Mouse (Mus musculus) heart, embryonic 15.5 days (tissue): ENCODE results near the gene Olfr90. TPM values are rescaled to one million over a fixed set of nuclear protein-coding genes. Genes with fewer than 3 reads are reported as not detected.
A peak's percentile ranks its signal among the peaks of the same experiment; 100 is the strongest.

Experiments used
- ATAC-seq: fragments of 200-750 bp; cut with Nextera tagmentation; replicated peaks from 2 replicates; pipeline ENCODE4 v1.8.0; 2017; ENCODE audit warnings: low read depth, moderate TSS enrichment; ENCODE audit not compliant: insufficient number of reproducible peaks, insufficient read depth, low FRiP score
- H3K27ac ChIP-seq: fragments of 300-500 bp; sonication (generic); 2 replicates; pipeline ENCODE4 v1.5.1; 2015; ENCODE audit warnings: mild to moderate bottlenecking, inconsistent platforms
- H3K27me3 ChIP-seq: fragments of 300-500 bp; sonication (generic); 2 replicates; pipeline ENCODE4 v1.6.1; 2015; ENCODE audit warnings: inconsistent platforms
- H3K36me3 ChIP-seq: fragments of 300-500 bp; sonication (generic); 2 replicates; pipeline ENCODE4 v1.6.1; 2015; ENCODE audit warnings: mild to moderate bottlenecking, inconsistent platforms
- H3K4me1 ChIP-seq: fragments of 300-500 bp; sonication (generic); replicated peaks from 2 replicates; pipeline ENCODE4 v1.6.1; 2015; ENCODE audit warnings: inconsistent platforms
- H3K4me2 ChIP-seq: fragments of 300-500 bp; sonication (generic); 2 replicates; pipeline ENCODE4 v1.6.1; 2015; ENCODE audit warnings: inconsistent platforms, mild to moderate bottlenecking, moderate library complexity
- H3K4me3 ChIP-seq: fragments of 300-500 bp; sonication (generic); 2 replicates; pipeline ENCODE4 v1.5.1; 2015; ENCODE audit warnings: mild to moderate bottlenecking, inconsistent platforms
- H3K9ac ChIP-seq: fragments of 300-500 bp; sonication (generic); 2 replicates; pipeline ENCODE4 v1.6.1; 2015; ENCODE audit warnings: mild to moderate bottlenecking, inconsistent platforms
- H3K9me3 ChIP-seq: fragments of 300-500 bp; sonication (generic); replicated peaks from 2 replicates; pipeline ENCODE4 v1.6.1; 2016; ENCODE audit warnings: inconsistent platforms
- WGBS: fragments of 180-500 bp; shearing (Covaris S2); methylation state at CpG from one replicate; pipeline ENCODE4 v1.1.7; 2015; ENCODE audit warnings: mixed read lengths; 5-methylcytosine and 5-hydroxymethylcytosine counted together
- polyA plus RNA-seq: library from polyadenylated mRNA; unstranded; fragments of >200 nt; fragmentation: Nextera tagmentation; extraction: Ambion mirVana; gene quantifications from 2 replicates; pipeline ENCODE4 v1.2.1, GENCODE M21; 2015

The Olfr90 gene
- polyA plus RNA-seq, 1 experiment from 2014 or later, result not detected

GRCm38 (mm10) chr17:37061435-37061834 lies 26.9 kb downstream of the Olfr90 start:
- ATAC-seq, result no peak
- no peak overlapping the region for H3K4me2 ChIP-seq
- H3K9ac ChIP-seq, result no peak overlapping the region
- H3K4me3 ChIP-seq, result no peak overlapping the region
- H3K27me3 ChIP-seq, result no peaks in the 10 kb centered on the region
- H3K9me3 ChIP-seq, result no peaks in the 10 kb centered on the region
- H3K4me1 ChIP-seq, result no peaks in the 10 kb centered on the region
- H3K36me3 ChIP-seq, result peaks cover 31% of the 10 kb centered on the region; the same call in 1 of the 2 replicates
- H3K27ac ChIP-seq, result no peak overlapping the region
- 77% methylated on average over 3 of the region's 3 CpGs for WGBS

- WGBS, result 85% methylated on average over 6 of the region's 6 CpGs
- Histone ChIP-seq H3K36me3 (peaks cover 21% of the 10 kb centered on the region; the same call in 1 of the 2 replicates), H3K9me3 (no peaks in the 10 kb centered on the region)
Measured at GRCm38 (mm10) chr17:37056957-37057356, 31.3 kb downstream of the Olfr90 start.

GRCm38 (mm10) chr17:37051745-37052144 lies 36.6 kb downstream of the Olfr90 start:
- no peak for ATAC-seq
- Histone ChIP-seq H3K4me3 (no peak overlapping the region), H3K36me3 (peaks cover 11% of the 10 kb centered on the region; the same call in 1 of the 2 replicates), H3K4me2 (no peak overlapping the region), H3K4me1 (peaks cover 26% of the 10 kb centered on the region), H3K27me3 (peaks cover 25% of the 10 kb centered on the region), H3K9ac (no peak overlapping the region), H3K27ac (no peak overlapping the region), H3K9me3 (no peaks in the 10 kb centered on the region)
- WGBS, result 51% methylated on average over 4 of the region's 4 CpGs

More at GRCm38 (mm10) chr17:37056957-37057356, 31.3 kb downstream of the Olfr90 start:
- no peak for ATAC-seq
- Histone ChIP-seq H3K27ac (no peak overlapping the region), H3K27me3 (no peaks in the 10 kb centered on the region), H3K4me2 (no peak overlapping the region), H3K4me3 (no peak overlapping the region), H3K9ac (no peak overlapping the region), H3K4me1 (no peaks in the 10 kb centered on the region)

GRCm38 (mm10) chr17:37050876-37051275 lies 37.4 kb downstream of the Olfr90 start:
- ATAC-seq, result no peak
- Histone ChIP-seq H3K36me3 (peaks cover 5% of the 10 kb centered on the region; the same call in 1 of the 2 replicates), H3K9me3 (no peaks in the 10 kb centered on the region)

GRCm38 (mm10) chr17:37050399-37050798 lies 37.9 kb downstream of the Olfr90 start:
- H3K27ac ChIP-seq, result no peak overlapping the region
- peak overlapping the region; percentile 95 for H3K4me2 ChIP-seq
- peak overlapping the region; percentile 61 for H3K9ac ChIP-seq
- H3K4me3 ChIP-seq, result peak overlapping the region; percentile 64
- H3K4me1 ChIP-seq, result peaks cover 31% of the 10 kb centered on the region
- ATAC-seq, result peak; percentile 44
- peaks cover 5% of the 10 kb centered on the region; the same call in 1 of the 2 replicates for H3K36me3 ChIP-seq
- H3K27me3 ChIP-seq, result peaks cover 25% of the 10 kb centered on the region
- H3K9me3 ChIP-seq, result no peaks in the 10 kb centered on the region
- under 1% methylated on average over 20 of the region's 22 CpGs for WGBS

More at GRCm38 (mm10) chr17:37050876-37051275, 37.4 kb downstream of the Olfr90 start:
- Histone ChIP-seq H3K4me1 (peaks cover 28% of the 10 kb centered on the region), H3K4me3 (peak overlapping the region; percentile 64), H3K9ac (peak overlapping the region; percentile 61), H3K27me3 (peaks cover 25% of the 10 kb centered on the region), H3K27ac (no peak overlapping the region), H3K4me2 (peak overlapping the region; percentile 95)
- 7% methylated on average over 27 of the region's 27 CpGs for WGBS

GRCm38 (mm10) chr17:37049570-37050310 lies 38.6 kb downstream of the Olfr90 start:
- 4% methylated on average over 39 of the region's 39 CpGs for WGBS
- Histone ChIP-seq H3K4me2 (peak overlapping the region; percentile 95), H3K4me3 (peak overlapping the region; percentile 64), H3K9me3 (no peaks in the 10 kb centered on the region), H3K4me1 (peaks cover 33% of the 10 kb centered on the region), H3K27ac (0 out of 2 replicates have a peak overlapping the region, but pooled peaks have one; percentile 36), H3K27me3 (peaks cover 25% of the 10 kb centered on the region), H3K9ac (peak overlapping the region; percentile 61), H3K36me3 (no peaks in the 10 kb centered on the region)
- ATAC-seq, result no peak

- Histone ChIP-seq H3K4me3 (no peak overlapping the region), H3K4me2 (no peak overlapping the region), H3K4me1 (peaks cover 33% of the 10 kb centered on the region), H3K9ac (no peak overlapping the region), H3K36me3 (no peaks in the 10 kb centered on the region), H3K9me3 (no peaks in the 10 kb centered on the region), H3K27ac (no peak overlapping the region), H3K27me3 (peaks cover 25% of the 10 kb centered on the region)
- 67% methylated on average over 7 of the region's 7 CpGs for WGBS
- ATAC-seq, result no peak
Measured at GRCm38 (mm10) chr17:37048383-37048782, 39.9 kb downstream of the Olfr90 start.

GRCm38 (mm10) chr17:37047981-37048380 lies 40.3 kb downstream of the Olfr90 start:
- H3K4me1 ChIP-seq, result peaks cover 33% of the 10 kb centered on the region
- H3K9ac ChIP-seq, result no peak overlapping the region
- no peaks in the 10 kb centered on the region for H3K36me3 ChIP-seq
- H3K27ac ChIP-seq, result no peak overlapping the region
- H3K4me2 ChIP-seq, result no peak overlapping the region
- WGBS, result 23% methylated on average over 3 of the region's 3 CpGs
- no peak overlapping the region for H3K4me3 ChIP-seq
- H3K9me3 ChIP-seq, result no peaks in the 10 kb centered on the region
- ATAC-seq, result no peak
- H3K27me3 ChIP-seq, result peaks cover 25% of the 10 kb centered on the region

GRCm38 (mm10) chr17:37047332-37047976 lies 40.8 kb downstream of the Olfr90 start:
- Histone ChIP-seq H3K4me2 (peak overlapping the region; percentile 97), H3K9me3 (no peaks in the 10 kb centered on the region), H3K27ac (no peak overlapping the region), H3K4me3 (peak overlapping the region; percentile 92), H3K36me3 (no peaks in the 10 kb centered on the region), H3K4me1 (peaks cover 33% of the 10 kb centered on the region), H3K9ac (no peak overlapping the region), H3K27me3 (peaks cover 25% of the 10 kb centered on the region)
- no peak for ATAC-seq
- 30% methylated on average over 19 of the region's 19 CpGs for WGBS

GRCm38 (mm10) chr17:37046312-37047112 lies 41.8 kb downstream of the Olfr90 start:
- under 1% methylated on average over 49 of the region's 58 CpGs for WGBS

More at GRCm38 (mm10) chr17:37046312-37047112, 41.8 kb downstream of the Olfr90 start:
- Histone ChIP-seq H3K27me3 (peaks cover 25% of the 10 kb centered on the region), H3K4me2 (peak overlapping the region; percentile 97), H3K9me3 (no peaks in the 10 kb centered on the region), H3K4me1 (peaks cover 33% of the 10 kb centered on the region), H3K27ac (peak overlapping the region; percentile 69), H3K36me3 (no peaks in the 10 kb centered on the region), H3K9ac (peak overlapping the region; percentile 85), H3K4me3 (peak overlapping the region; percentile 92)
- peak; percentile 79 for ATAC-seq
